Mouse (Mus musculus) neutrophil, adult 5-6 weeks (primary cell): Measurements from ENCODE around the gene Pprc1. TPM values are rescaled to one million over a fixed set of nuclear protein-coding genes. Genes with fewer than 3 reads are reported as not detected.
A peak's percentile ranks its signal among the peaks of the same experiment; 100 is the strongest.

ENCODE experiments used
- ATAC-seq: fragments of 151-379, 151-347 bp; 2 replicates; pipeline ENCODE4 v1.8.0; 2017; ENCODE audit warnings: mild to moderate bottlenecking, moderate TSS enrichment; ENCODE audit not compliant: insufficient number of reproducible peaks, poor library complexity, low FRiP score, severe bottlenecking; ENCODE audit errors: extremely low read depth
- total RNA-seq: library from RNA; stranded (forward); fragments of 200-1000 nt; gene quantifications from 2 replicates; pipeline ENCODE4 v1.2.3, GENCODE M21; 2017

Pprc1 gene
- total RNA-seq, 1 experiment from 2014 or later: 9.7 TPM

DNA sequence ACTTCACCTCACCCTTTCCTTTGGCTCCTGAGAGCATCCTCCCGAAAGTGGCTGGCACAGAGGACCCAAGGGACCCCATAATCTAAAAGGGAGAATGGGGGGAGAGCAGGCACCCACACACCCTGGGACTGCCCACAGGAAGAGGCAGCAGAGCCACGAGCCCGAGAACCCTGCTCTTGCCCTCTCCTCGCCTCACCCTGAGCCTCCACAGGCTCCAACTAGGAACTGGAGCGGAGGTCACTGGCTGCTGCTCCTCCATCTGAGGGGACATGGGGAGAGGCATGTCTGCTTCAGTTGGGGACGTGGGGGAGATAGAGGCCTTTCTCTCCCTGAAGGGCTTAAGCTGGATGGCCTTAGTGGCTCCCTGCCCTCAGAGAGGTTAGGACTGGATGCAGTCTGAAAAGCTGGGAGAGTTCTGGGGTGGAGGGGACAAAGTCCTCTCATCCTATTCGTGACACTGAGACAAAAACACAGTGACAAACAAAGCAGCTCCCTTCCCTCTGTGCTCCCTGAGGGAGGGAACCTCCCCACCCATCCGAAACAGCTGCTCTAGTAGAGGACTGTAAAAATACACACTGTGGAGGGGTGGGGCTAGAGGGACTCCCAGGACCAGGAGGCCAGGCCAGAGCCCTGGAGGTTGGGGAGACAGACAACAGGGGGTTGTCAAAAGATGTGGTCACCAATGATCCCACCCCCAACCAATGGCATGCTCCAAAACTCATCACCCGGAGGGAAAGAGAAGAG, 12.8 kb upstream of the Pprc1 start:
- ATAC-seq: no peak

DNA sequence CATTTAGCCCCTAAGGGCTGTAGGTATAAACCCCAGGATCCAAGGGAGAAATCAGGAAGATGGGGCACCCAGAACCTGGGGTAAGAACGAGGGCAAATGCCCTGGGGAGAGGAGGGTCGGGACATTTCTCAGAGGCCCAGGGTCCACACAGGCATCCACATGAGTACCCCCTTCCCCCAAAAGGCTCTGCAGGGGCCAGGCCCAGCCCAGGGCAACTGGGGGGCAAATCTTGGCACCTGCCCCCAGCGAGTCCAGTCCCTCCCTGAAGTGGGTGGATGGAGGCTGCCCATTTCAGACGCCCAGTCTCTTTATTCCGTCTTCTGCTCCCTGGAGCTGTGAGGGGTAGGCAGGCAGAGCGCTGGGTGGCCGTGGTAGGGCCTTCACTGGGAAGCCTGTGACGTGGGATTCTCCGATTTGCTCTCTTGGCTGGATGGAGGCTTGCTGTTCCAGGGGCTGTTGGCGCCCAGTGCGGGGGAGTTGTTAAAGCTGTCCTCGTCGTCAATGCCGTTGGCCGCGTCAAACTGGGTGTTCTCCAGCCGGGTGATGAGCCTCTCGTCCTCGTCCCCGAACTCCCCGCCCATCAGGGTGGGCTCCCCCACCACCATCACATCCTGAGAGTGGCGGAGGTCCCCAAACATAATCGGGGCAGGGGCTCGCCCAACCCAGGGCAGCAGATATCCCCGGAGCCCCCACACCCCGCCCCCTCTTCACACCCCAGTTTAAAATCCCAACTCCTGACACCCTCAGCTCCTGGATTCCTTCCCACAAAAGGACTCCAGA, 11.8 kb upstream of the Pprc1 start:
- ATAC-seq: no peak

DNA sequence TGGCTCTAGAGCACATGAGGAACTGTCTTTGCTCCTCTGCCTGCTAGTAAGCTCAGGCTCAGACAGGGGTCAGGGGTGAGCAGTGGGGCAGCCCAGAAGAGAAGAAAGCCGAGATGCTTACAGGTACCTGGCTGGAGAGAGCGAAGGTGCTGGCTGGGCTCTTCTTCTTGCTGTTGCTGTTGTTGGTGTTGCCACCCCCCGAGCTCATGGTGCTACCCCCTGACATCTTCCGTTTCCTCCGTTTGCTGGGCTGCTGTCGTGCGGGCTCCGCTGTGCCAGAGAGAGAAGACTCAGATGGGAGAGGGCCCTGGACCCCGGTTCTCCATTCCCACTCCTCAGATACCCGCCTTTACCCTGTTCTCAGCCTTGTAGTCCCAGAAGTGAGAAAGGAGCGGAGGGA, 10.8 kb upstream of the Pprc1 start:
- ATAC-seq: no peak

DNA sequence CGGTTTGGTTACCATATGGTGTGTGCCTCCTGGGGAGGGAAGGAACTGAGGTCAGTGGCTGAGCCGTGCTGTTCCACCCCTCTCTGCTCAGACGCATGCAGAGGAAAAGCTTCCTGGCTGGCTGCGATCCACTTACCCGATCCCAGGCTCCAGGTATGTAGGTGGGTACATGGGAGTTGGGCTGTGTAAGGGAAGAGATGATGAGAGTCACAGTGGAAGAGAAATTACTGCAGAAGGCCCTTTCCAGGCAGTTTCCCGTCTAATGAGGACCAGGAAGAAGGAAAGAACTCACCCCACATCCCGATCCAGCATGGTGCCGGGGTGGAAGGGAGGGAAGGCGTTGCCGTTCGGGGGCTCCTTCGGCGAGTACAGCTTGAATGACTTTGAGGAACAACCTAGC, 8.7 kb upstream of the Pprc1 start:
- ATAC-seq: no peak

DNA sequence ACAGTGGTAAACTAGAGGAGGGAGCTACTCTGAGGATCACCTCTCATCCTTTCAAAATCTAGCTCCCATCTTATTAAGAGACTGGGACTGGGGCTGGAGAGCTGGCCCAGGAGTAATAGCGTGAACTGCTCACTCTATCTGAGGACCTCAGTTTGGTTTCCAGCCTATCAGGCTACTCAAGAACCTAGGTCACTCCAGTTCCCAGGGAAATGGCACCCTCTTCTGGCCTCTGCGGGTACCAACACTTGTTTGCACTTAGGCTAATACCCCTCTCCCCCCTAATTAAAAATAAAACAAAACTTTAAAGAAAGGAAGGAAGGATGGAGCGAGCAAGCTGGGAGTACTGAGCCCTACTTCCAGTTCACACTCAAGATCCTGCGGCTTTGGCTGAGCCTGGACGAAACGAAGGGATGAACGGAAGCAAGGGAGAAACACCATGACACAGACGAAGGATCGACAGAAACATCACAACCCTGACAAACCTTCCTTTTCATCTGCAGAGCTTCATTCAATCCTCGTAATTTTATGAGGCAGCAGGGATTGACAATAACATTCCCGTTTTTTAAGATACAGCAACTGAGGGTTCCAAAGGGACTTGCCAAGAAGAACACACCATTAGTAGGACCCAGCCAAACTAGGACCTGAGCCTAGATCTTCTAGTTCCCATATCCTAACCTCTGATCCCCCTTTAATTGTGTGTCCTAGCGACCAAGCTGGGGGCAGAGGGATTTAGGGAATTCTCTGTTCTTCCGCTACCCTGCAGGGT, 8.0 kb upstream of the Pprc1 start:
- no peak for ATAC-seq

DNA sequence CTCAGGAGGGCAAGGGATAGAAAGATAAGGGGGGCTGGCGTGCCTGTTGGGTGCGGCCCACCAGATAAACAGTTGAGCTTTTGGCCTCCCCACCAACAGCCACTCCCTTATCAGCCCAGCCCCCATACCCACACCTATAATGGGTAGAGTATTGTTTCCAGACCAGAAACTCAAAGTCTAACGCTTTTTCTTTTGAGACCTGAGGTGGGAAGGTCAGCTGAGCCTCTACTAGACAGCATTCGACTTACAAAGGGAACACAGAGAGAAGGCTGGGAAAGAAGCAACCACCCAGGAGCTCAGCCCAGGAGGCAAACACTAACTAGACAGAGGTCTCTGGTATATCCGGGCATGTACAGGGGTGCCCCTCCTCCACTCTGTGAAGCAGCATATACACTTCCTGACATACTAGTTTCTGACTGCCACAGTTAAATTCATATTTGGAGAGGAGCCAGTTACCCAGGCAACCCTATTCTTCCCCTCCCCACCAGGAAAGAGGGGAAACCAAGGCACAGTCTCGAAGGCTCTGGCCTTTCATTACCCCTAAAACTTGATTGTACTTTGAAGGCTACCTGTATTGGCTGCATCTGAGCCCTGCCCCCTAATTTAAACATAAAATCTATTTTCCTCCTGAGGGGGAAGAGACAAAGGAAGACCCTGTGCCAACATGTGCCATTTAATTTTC, 7.3 kb upstream of the Pprc1 start:
- ATAC-seq: no peak

DNA sequence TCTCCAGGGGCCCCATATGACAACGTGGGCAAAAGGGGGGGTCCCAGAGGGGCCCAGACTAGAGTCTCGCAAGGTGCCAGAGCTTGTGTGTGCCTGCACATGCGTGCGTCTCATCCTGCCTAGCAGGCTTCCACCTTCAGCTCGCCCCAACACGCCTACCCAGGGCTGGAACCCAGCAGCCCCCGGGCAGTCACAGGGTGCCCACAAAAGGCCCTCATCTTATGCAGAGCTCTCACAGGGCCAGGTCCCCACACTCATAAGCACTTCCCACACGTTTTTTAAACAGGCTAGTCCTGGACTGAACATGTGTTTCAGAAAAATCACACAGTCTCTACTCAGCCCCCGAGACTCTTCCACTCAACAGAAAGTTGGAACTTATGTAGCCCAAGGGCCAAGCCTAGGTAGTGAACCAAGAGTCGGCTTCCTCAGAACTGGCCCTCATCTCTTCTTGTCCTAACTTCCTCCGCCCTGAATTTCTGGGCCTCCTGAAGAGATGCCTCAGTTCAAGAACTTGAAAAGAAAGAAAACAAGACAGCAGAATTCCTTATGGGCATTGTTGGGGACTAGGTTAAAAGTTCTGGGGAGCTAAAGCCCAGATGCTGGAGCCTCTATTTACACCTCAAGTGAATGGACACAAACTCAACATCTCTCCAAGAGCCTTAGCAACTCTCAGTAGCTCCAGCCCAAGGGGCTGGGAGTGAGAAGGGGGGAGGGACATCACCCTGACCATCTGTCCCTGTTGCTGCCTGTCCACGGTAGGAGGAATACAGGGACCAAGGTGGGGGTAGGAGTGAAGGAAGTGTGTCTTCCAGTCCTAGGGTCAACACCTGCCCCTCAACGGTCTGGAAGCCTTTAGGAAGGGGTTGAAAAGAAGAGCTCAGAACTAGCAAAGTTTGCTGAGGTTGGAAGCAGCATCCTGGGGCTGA, 6.5 kb upstream of the Pprc1 start:
- no peak for ATAC-seq

DNA sequence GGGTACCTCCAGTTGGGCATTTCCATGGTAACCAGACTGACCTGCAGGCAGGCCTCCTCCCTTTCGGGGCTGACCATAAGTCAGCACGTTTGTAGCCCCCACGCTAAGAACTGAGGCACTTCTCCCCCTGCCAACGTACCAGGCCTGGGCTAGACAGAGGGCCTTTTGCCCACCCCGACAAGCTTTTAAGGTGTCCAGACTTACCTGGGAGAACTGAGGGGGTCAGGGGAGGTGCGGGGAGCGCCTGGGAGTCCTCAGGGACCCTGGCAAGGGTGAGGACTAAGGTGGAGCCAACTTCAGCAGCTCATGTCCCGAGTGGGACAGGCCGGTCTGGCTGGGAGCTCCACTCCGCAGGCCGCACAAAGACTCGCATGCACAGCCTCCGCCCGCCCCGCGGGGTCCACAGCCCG, 5.8 kb upstream of the Pprc1 start:
- ATAC-seq: no peak

DNA sequence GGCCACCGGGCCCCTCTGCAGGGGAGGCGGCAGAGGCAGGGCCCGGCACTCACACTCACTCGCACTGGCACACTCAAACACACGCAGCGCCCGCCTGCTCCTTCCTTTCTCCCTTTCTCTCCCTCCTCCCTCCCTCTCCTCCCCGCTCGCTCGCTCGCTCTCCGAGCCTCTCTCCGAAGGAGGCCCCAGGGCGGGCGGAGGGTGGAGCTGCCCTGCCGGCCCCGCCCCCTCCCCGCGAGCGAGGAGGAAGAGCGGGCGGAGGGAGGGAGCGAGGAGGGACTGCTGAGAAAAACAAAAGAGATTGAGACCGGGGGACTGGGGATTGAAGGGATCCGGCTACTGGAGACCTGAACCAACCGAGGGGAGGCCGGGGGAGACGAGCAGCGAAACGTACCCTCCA, 5.2 kb upstream of the Pprc1 start:
- peak; percentile 68 for ATAC-seq

DNA sequence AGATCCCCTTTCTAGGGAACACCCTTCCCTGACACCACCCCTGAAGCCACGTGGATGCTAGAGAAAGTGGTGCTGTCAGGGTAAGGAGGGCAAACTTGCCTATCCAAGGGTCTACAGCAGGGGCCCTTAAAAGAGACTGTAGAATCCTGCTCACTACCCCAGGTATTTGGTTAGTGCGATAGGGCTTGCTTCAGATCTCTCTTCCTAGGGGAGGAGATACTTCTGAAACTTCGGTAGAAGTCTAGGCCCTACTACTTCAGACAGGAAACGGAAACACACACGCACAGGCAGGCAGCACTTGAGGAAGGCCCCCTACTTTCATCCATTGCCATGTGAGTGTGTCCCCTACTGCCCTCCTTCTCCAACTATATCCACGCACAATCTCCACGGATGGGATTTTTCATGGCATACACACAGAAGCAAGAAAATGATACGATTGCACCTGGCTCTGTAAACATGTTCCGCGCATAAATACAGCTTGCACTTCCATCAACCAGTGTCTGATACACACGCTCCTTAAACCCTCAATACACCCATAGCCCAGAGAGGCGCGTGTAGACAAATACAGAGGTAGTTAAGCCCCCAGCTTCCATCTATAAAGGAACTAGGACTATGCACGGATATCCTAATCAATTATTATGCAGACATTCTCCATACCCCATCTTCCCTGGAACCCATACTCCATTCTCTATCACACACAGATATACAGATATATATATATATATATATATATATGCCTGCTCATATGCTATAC, 4.4 kb upstream of the Pprc1 start:
- no peak for ATAC-seq

DNA sequence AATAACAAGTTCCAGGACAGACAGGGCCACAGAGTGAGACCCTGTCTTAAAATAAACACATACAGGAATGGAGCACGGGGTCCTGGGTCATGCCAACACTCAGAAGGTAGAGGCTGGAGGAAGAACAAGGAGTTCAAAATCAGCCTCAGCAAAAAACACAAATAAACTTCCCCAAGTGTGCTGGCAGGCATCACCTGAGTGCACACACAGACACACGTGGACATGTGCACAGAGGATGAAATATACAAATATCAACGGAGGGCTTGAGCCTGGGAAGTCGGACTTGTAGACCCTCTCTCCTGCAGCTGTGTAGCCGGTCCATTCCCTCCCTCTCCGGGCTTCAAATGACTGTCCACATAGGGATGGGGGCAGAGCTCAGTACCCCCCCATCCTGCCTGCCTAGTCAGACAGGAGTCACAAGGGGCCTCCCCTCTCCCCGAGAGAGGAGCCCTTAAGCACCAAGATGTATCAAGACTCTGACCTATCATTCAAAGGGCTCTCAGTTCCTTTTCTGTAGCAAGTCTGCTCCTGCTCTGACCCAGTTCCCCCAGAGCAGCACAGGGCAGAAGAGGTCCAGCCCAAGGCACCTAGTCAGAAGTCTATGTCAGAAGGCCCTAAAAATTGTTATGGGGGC, 3.3 kb upstream of the Pprc1 start:
- no peak for ATAC-seq

DNA sequence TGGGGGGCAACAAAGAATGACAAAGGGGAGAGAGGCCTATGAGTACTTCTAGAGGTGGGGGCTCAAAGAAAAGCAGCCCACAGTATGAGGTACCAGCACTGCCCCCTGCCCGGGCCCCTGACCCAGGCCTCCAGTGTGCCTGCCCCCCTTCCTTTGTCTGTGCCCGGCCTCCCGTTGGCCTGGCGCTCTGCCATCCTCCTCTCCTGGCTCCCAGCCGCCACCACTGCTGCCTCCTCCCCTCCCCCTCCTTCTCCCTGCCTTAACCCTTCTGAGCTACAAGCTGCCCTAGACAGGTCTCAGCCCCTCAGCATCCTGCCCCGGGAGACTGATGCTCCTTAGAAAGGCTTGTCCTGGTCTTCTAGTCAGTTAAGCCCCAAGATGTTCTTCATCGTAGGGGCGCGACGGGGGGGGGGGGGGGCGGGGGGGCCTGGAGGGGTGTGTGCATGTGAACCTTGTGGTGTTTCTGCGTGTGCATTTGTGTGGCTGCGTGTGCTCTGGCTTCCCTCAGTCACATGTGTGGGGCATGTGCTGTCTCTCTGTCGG, 2.7 kb upstream of the Pprc1 start:
- ATAC-seq: no peak

DNA sequence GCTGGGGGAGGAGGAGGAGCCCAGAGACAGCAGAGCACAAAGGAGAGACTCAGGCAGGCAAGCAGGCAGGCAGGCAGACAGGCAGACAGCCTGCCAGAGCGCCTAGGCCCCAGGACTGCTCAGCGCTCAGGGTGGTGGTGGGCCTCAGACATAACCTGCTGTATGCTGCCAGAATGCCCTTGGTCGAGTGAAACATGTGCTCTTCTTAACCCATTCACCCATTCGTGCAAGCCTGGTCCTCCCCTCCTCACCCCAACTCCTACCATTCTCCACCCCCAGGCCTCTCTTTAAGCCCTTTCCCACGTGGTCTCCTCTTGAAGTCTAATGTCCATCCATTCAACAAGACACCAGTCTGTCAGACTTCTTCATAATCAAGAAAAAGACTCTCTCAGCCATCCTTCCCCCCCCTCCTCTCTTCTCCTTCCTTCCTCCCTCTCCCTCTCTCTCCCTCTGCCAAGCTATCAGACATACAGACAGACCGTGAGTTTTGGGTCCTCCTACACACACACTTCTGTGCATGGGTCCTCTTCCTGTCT, 2.1 kb upstream of the Pprc1 start:
- ATAC-seq: no peak

DNA sequence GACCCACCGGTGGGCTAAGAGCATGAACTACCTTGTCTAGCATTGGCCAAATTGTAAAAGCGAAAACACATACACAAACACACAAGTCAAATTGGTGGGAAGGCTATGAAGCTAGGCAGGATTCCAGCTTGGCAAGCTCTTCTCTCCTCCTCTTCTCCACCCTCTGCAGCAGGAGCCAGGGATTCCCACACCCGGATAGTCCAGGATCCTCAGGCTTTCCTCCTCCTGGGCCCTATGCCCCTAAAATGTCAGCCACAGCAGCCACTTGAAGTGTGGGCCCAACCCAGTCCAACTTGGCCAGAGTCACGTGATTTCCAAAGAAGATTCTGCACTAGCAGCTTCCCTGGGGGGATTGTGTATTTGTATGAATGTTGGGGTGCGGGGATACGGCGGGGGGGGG, 1.3 kb upstream of the Pprc1 start:
- no peak for ATAC-seq

DNA sequence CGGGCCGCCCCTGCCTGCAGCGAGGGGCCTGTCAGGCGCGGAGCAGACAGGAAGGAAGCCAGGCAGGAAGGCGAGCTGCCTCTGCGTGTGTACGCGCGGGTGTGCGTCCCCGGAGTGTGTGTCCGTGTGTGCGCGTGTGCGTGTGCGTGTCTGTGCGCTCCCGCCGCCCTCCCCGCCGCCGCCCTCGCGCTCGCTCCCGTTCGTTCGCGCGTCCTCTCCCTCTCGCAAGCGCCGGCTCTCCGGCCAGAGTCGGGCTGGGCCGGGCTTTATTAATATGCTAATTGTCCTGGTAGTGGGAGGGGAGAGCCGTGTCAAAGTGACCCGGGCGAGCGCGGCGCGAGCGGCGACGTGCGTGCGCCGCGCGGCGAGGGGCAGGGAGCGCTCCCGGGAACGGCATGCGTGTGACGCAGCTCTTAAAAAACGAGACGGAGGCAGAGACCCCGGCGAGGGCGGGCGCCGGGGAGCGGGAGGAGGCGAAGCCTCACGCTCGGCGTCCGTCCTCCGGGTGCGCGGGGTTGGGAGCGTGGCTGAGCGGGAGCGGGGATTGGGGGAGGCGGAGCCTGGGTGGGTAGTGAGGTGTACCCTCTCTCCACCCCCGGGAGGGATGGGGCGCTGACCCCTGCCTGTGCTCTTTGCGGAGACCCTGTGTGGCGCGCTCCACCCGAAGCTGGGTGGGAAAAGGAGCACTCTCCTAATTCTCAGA, 458 bp downstream of the Pprc1 start, which contains the start of gene Ldb1:
Gene Ldb1, minus strand, starts transcription at position 222 of the 703 bp plus-strand sequence.
- peak; percentile 59 for ATAC-seq

DNA sequence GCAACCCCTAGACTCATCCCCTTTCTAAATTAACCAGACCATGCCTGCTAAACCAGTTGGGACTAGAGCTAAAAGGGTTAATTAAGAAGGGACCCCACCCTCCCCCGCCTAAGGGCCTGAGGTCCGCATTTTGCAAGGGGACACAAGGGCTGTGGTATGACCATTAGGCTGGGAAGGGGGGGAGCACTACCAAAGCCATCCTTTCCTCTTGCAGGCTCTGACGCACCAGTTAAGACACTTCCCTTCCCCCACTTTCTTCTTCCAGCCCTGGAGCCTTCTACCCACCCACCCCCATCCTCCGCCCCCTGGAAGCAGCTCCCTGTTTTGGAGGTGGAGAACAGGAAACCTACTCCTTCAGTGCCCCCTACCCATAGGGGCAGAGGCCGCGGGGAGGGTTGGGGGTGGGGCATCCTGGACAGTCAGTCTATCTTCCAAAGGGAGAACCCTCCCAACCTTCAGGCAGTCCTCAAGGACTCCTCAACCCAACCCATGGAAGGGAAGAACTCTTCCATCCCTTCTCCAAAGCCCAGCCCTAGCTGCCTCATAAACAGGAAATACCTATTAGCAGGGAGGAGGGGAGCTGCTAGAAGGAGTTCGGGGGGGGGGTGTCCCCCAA, 1.1 kb downstream of the Pprc1 start:
- peak; percentile 13; the same call in 1 of the 2 replicates for ATAC-seq
